Mouse (Mus musculus) testis, postnatal 14 days (tissue): Measurements from ENCODE around the gene Col4a1.

Experiments
- DNase-seq: peaks from one replicate; pipeline ENCODE4 v3.0.0; 2021; ENCODE audit warnings: low spot score

The Col4a1 gene

DNA sequence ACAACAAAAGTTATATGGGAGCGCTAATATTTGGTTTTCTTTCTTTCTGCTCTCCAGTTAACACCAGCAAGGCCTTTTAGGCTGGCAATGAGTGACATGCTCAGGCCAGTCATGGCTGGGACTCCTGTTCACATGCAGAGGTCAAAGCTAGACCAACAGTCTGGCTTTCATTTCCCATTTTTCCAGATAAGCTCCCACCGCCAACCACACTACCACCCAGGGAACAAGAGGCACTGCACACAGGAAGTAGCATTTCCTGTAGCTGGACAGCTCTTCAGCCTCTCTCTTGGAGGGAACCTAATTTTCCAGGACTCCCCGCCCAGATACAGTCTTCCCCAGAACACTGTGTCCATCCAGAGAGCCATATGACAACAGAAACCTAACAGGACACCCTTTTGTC, 132.8 kb downstream of the Col4a1 start:
- no peak for DNase-seq

DNA sequence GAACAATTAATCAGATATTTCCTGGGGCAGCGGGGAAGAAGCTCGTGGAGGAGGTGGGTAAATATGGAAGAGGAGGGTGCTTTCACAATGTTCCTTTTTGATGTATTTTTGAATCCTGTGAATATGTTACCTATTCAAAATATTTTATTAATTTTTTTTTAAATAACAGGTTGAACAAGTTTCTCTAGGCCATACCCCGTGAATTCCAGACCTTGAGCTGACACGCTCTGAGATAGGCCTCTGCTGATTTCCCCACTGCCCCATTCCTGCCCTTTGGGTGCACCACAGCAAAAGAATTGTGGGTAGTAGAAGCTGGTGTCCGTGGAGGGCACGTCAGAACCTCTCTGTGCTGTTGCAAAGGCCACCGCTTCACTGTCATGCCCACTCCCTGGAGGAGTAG, 136.2 kb downstream of the Col4a1 start:
- no peak for DNase-seq

DNA sequence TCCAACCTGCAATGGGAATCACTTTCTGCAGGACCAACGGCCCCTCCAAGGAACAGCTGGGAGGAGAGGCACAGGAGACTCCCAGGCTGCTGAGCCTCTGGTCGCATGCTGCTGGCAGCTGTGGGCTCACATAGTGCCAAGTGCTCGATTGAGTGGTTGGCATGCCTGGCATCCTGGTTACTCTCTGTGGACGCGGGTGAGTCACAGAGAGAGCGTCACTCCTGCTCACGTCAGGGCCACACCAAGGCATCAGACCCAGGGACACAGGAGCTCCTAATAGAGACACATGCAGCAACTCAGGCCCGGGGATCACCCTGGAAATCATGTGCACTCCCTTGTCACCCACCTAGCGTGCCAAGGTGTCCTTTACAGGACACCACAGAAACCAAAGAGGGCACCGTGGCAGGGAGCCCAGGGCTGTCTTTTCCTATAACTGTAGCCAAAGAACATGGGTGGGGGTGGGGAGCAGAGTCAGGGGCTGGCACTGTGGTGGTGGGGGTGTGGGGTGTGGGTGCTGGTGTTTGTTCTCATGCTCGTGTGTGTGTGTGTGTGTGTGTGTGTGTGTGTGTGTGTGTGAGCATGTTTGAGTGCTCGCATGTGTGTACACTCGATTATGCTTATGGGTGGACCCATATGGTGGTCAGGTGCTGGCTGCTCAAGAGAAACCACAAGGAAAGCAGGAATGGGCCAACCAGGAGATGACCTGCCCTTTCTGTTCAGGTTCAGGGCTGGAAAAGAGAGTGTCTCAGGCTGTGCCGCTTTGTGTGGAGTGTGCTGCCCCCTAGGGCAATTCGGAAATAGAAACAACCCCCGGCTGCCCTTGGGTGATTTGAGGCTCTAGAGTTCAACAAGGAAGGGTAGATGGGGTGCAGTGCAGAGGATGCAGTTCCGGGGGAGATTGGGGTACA, 139.1 kb downstream of the Col4a1 start:
- no peak for DNase-seq

DNA sequence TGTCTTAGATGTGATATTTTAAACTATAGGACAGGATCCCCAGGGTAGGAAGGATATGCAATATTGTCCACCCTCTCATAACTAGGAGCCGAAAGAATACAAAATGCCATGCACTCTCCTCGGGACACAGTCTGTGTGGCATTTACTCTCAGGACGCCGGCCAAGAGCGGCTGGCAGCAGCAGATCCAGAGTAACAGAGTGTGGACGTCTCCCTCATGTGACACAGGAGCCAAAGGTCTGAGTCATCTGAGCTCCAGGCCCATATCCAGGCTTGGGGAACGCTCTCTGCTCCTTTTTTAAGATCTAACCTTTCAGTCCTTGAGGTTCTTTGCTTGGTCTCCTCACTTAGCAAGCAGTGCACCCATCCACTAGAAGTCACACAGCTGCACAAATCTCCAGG, 141.1 kb downstream of the Col4a1 start:
- no peak for DNase-seq

DNA sequence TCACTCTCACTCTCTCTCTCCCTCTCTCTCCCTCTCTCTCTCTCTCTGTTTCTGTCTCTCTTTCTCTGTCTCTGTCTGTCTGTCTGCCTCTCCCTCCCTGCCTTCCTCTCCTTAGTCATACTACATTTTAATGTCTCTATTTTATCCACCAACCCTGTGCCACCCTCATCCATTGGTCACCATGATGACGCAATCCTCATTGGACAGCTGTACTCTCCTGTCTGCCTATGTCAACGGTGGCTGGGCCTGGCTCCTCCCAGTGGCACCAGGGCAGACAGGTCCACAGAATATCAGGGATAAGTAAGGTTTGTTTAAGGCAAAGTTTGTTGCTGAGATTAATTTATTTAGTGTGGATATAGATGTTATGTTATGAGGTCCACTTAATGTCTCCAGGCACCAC, 143.2 kb downstream of the Col4a1 start:
- no peak for DNase-seq

DNA sequence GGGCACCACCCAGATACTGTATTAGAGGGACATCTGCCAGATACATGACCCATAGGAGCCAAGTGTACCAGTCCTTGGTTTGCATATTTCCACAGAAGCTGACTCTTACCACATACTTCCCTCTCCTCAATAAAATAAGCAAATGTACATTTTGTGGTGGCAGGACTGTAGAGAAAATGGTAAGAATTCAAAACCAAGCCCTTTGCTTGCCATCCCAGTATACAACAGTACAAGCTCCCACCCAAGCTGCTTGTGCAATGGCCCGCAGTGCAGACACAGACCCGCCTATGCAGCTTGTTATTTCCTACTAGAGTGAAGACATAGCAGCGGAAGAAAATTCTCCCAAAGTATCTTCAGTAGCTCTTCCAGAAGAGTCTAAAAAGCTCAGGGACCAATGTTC, 143.8 kb downstream of the Col4a1 start:
- no peak for DNase-seq

DNA sequence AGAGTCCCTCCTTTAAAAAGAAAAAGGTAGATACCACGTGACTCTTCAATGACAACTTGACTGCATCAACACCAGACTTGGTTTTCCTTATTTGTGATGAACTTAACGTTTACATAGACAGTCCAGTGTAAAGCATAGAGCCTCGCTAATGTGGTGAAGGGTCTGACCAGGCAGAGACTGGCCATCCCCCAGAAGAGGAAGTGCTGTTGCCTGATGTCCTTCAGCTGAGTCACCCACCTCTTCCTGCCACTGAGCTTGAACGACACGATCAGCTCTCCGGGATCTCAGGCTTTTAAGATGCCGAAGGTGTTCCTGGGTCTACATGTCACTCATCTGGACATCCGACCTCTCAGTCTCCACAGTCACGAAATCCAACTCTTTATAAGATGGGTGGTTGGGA, 144.7 kb downstream of the Col4a1 start:
- no peak for DNase-seq

DNA sequence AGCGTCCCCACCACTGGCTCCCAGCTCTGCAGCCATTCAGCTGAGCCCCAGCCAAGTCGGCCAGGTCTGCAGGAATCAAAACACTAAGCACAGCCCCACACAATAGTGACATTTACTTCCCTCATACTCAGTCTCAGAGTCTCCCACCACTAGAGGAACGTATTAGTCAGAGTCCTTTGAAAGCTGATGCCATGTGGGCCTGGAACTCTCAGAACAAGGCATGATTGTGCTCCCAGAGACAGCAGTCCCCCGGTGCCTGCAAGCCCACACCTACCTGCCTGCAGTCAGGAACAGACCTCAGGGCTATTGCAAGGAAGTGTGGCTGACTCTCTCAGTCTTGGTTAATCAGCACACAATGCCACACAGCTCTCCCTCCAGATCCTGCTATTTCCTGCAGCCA, 147.0 kb downstream of the Col4a1 start:
- no peak for DNase-seq

DNA sequence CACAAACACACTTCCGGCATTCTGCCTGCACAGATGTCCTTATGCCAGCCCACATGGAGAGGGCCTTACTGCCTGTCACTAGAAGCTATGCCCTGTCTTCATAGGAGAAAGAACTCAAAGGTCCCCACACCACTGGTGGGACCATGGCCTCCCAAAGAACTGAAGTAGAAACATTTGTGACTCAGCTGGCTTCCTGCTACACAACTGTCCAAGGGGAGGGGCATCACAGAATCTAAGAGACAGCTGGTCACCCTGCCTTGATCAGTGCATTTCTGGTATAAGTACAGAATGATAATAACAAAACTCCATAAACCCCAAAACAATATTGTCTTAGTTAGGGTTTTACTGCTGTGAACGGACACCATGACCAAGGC, 156.3 kb downstream of the Col4a1 start:
- DNase-seq, result no peak

DNA sequence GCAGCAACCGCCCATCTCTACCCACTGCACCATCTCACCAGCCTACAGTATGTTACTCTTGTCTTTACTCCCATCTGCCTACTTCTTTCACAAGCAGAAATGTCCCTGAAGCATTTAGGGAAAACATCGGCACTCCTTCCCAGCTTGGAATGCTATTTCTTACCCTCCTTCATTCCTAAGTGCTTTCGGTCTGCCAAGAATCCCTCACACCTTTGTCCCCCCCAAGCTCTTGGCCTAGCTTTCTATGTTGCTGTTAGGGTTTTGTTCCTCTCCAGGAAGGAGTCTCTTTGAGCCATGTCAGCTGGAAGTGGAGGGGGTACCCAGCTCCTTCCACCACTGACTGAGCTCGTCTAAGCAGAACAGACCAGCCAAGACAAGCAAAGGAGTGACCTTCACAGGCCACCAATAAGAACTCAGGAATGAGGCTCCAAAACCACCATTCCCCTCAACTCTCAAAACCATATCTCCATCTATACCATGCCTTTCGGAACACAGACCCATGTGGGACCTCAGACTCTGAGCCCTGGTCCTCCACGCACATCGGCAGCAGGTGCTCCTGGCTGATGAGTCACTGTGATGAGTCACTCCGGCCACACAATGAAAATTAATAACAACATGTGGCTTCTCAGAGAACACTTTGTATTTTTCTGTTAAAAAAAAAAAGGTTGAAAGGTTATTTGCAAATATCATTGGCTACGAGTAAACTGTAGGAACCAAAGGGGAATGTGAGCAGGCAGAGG, 156.9 kb downstream of the Col4a1 start:
- DNase-seq, result no peak

DNA sequence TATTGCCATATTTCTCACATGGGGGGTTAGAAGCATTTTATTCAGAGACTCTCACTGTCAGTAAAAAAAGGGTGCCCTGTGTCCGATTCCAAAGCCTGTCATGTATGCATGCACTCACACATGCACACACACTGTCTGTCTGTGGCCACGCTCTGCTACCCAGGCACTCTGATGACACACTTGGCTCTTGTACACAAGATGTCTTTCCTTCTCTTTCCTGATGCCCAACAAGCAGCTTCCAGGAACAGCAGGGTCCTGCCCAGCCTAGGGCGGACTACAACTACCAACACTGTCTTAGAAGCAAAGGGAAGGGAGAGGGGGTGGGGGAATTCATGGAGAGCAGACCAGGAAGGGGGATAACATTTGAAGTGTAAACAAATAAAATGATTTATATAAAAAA, 162.4 kb downstream of the Col4a1 start:
- DNase-seq, result no peak

DNA sequence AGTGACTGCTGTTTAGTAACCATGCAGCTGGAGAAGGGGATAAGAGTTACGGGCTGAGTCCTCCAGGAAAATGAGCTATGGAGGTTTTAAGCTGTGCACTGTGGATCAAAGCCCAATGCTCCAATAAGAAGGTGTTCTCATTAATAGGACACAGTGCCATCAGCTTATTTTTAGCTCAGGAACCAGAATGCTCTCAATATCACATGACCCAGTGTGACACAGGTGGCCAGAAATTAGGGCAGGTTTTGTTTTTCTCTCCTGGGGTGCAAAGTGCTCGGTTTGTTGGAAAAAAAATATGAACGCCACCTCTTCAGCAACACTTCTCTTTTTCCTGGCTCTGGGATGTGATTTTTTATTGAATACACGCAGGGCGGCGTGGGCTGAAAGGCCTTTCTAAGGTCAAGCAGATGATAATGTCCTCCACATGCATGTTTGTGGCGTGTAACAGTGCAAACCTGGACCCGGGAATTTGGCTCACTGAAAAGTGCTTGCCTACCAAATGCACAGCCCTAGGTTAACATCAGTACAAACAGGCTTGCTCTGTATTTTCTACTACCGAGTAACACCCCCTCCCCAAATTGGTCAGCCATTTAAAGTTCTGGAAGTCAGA, 163.3 kb downstream of the Col4a1 start:
- no peak for DNase-seq

DNA sequence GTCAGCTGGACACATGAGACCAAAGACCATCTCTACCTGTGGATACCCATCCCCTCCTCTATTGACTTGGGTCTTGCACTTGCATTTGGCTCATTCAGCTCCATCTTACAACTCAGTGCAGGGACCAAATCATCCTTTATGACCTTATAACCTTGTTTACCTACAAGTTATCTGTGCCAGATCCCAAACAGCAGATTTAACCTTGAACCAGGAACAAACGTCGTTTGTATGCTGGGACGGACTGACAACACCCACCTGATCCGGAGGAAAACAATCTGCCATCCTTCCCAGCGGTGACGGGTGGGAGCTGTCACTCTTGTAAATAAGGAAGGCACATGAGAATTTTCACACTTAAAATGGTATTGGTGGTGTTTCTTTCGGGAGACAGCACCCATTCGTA, 163.8 kb downstream of the Col4a1 start:
- DNase-seq, result no peak
